Mouse (Mus musculus): ENCODE measurements around the gene Wdr64. TPM values are rescaled to one million over a fixed set of nuclear protein-coding genes. Genes with fewer than 3 reads are reported as not detected.
A peak's percentile ranks its signal among the peaks of the same experiment; 100 is the strongest.

The Wdr64 gene
- total RNA-seq (2015; ENCODE audit: low replicate concordance), result not detected in 2 replicates
- total RNA-seq (2017; ENCODE audit: low replicate concordance), result not detected in 2 replicates

DNA sequence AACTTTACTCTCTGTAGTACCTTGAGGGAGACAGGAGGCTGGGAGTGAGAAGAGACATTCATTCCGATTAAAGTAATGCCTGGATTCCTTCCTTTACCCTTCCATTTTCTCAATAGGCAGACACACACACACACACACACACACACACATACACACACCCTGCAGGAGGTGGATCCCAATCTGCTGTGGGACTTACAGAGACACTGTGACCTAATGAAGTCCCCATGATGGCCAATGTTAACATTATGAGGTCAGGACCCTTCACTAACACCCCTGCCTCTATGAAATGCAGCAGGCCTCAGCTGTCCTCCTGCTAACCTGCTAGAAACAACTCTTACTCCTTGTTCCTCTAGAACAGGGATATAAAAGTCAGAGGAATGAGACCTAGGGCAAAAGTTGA is at the start of gene Wdr64:
Gene Wdr64, plus strand, starts transcription at position 301 of the 400 bp plus-strand sequence.
- no peak for ATAC-seq (replicated peaks; ENCODE audit: low FRiP score, poor library complexity, severe bottlenecking)

GRCm38 (mm10) chr1:175648615-175649014 is 49.8 kb upstream of the Wdr64 start:
- ATAC-seq (replicated peaks; ENCODE audit: low FRiP score, poor library complexity, severe bottlenecking), result no peak

GRCm38 (mm10) chr1:175659900-175660299 is 38.5 kb upstream of the Wdr64 start:
- no peak for ATAC-seq (replicated peaks; ENCODE audit: low FRiP score, poor library complexity, severe bottlenecking)

GRCm38 (mm10) chr1:175668666-175669405 is 29.6 kb upstream of the Wdr64 start:
- ATAC-seq (replicated peaks; ENCODE audit: low FRiP score, poor library complexity, severe bottlenecking), result no peak

GRCm38 (mm10) chr1:175669456-175669855 is 28.9 kb upstream of the Wdr64 start:
- ATAC-seq (replicated peaks; ENCODE audit: low FRiP score, poor library complexity, severe bottlenecking), result no peak

GRCm38 (mm10) chr1:175670042-175670441 is 28.4 kb upstream of the Wdr64 start:
- no peak for ATAC-seq (replicated peaks; ENCODE audit: low FRiP score, poor library complexity, severe bottlenecking)

GRCm38 (mm10) chr1:175671626-175672025 is 26.8 kb upstream of the Wdr64 start:
- no peak for ATAC-seq (replicated peaks; ENCODE audit: low FRiP score, poor library complexity, severe bottlenecking)

GRCm38 (mm10) chr1:175673563-175674325 is 24.6 kb upstream of the Wdr64 start:
- ATAC-seq (replicated peaks; ENCODE audit: low FRiP score, poor library complexity, severe bottlenecking), result no peak

GRCm38 (mm10) chr1:175675116-175675515 is 23.3 kb upstream of the Wdr64 start:
- ATAC-seq (replicated peaks; ENCODE audit: low FRiP score, poor library complexity, severe bottlenecking), result no peak

DNA sequence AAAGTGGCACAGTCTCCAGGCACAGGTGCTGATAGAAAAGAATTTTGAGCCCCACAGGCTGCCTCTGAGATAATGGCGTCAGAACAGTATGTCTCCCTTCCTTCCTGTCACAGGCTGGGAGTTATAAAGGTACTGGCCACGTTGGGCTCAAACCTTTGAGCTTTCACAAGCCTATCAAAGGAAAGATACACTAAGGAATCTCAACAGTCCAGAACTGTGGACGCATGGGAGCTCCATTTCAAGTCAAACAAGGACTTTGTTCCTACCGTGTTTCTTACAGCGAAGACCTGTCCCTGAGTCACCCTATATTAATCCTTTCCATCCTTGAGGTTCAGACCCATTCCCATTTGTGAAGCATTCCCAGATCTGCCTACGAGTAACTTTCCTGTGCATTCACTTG is 20.9 kb upstream of the Wdr64 start:
- ATAC-seq (replicated peaks; ENCODE audit: low FRiP score, poor library complexity, severe bottlenecking), result no peak

- ATAC-seq (replicated peaks; ENCODE audit: low FRiP score, poor library complexity, severe bottlenecking), result no peak
Measured at GRCm38 (mm10) chr1:175680995-175681394, 17.4 kb upstream of the Wdr64 start.

DNA sequence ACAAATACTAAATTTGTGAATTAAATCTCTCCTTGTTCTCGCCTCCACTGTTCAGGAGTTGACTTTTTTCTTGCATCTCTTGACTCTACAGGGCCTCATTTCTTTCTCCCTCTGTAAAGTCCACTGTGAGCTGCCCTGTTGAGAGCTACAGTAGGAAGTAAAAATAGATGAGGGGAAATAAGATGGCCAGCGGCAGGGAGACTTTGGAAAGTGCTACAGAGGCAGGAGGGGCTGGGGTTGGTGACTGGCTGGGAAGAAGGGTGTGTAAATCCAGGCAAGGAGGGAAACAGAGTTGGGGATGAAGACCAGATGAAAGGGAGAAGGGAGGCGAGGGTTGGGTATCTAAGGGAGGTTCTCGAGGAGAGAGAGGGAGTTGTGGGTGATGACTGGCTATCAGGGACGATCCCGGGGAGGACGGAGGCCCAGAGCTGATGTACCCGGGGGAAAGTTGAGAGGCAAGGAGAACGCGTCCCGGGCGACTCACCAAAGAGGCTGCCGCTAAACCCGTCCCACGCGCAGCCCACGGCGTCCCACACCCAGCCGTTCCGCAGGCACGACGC is 6.6 kb upstream of the Wdr64 start:
- ATAC-seq (replicated peaks; ENCODE audit: low FRiP score, poor library complexity, severe bottlenecking), result peak; percentile 4

- peak; percentile 94 for ATAC-seq (replicated peaks; ENCODE audit: low FRiP score, poor library complexity, severe bottlenecking)
Measured at GRCm38 (mm10) chr1:175692246-175692996, 6.0 kb upstream of the Wdr64 start, which contains the start of the genes Opn3 and Chml. TSS of gene Opn3 (minus strand) at chr1:175692776. TSS of gene Chml (minus strand) at chr1:175692901.

DNA sequence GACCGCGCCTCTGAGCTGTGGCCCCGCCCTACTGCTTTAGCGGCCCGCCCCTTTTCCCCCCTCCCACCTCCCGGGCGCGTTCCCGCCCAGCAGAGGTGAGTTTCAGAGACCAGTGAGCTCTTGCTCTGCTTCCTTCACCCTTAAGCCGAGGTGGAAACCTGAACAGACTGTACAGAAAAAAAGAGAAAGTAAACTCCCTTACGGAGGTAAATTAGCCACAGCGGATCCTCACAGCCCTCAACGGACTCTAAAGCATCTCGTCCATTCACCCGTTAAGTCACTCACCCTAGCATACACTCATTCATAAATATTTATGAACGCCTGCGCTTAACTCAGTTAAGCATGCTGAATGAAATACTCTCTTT is 5.4 kb upstream of the Wdr64 start:
- ATAC-seq (replicated peaks; ENCODE audit: low FRiP score, poor library complexity, severe bottlenecking), result peak; percentile 32

- no peak for ATAC-seq (replicated peaks; ENCODE audit: low FRiP score, poor library complexity, severe bottlenecking)
Measured at GRCm38 (mm10) chr1:175693429-175693960, 4.9 kb upstream of the Wdr64 start.

GRCm38 (mm10) chr1:175699375-175699774 is 982 bp downstream of the Wdr64 start:
- ATAC-seq (replicated peaks; ENCODE audit: low FRiP score, poor library complexity, severe bottlenecking), result no peak

DNA sequence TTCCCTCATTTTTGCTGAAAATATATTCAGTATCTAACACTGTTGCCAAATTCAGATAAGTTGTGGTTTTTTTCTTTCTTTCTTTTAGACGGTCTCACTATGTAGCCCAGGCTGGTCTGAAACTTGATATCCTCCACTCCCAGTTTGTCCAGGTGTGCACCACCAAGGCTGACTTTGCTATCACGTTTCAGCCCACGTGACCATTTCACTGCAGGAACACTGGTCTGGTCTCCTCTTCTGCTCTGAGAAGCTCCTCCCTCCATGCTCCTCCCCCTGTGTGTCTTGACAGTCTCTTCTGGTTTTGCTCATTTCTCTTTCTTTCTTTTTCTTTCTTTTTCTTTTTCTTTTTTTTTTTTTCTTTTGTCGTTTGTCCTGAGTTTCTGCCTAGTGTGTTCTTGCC is 1.4 kb downstream of the Wdr64 start:
- no peak for ATAC-seq (replicated peaks; ENCODE audit: low FRiP score, poor library complexity, severe bottlenecking)

- ATAC-seq (replicated peaks; ENCODE audit: low FRiP score, poor library complexity, severe bottlenecking), result no peak
Measured at GRCm38 (mm10) chr1:175701145-175701544, 2.8 kb downstream of the Wdr64 start.

GRCm38 (mm10) chr1:175707599-175707998 is 9.2 kb downstream of the Wdr64 start:
- ATAC-seq (replicated peaks; ENCODE audit: low FRiP score, poor library complexity, severe bottlenecking), result no peak

DNA sequence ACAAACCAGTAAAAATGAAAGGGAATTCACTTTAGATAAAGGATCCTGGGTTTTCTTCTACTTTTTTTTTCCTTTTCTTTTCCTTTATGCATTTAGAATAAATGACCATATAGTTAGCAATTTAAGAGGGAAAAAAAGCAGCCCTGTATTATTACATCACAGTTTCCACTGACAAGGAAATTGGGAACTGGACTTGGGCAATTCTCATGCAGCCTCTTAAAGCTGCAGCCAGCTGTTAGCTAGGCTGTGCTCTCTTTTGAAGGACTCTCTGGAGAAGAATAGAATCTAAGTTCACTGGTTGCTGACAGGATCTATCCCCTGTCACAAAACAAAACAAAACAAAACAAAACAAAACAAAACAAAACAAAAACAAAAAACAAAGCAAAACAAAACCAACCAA is 9.6 kb downstream of the Wdr64 start:
- ATAC-seq (replicated peaks; ENCODE audit: low FRiP score, poor library complexity, severe bottlenecking), result no peak

All from erythroblast, adult 5-6 weeks (primary cell).